Mouse (Mus musculus) kidney, postnatal 25 days (tissue): Measurements from ENCODE around the gene Gm10135.
"Not testable (repeated sequence)": the region's sequence is repeated elsewhere in the genome, so short reads cannot be mapped to it uniquely, and the experiment has no call there.

ENCODE experiments used
- DNase-seq, 2 experiments: peaks; one replicate each; pipeline ENCODE4 v3.0.0; 2021; ENCODE audit warnings: mixed read lengths in 2 of 2

The Gm10135 gene

GRCm38 (mm10) chr5:72957281-72957680 lies 17.2 kb downstream of the Gm10135 start:
- no peak for DNase-seq

- no peak for DNase-seq
Observed at GRCm38 (mm10) chr5:72953996-72954604, 20.4 kb downstream of the Gm10135 start.

GRCm38 (mm10) chr5:72950252-72950651 lies 24.2 kb downstream of the Gm10135 start:
- no peak for DNase-seq

- peak; percentile 18 to 66 for DNase-seq
Observed at GRCm38 (mm10) chr5:72948136-72948535, 26.4 kb downstream of the Gm10135 start.

GRCm38 (mm10) chr5:72940906-72941432 lies 33.5 kb downstream of the Gm10135 start:
- no peak for DNase-seq

- no peak for DNase-seq
Observed at GRCm38 (mm10) chr5:72939311-72939710, 35.2 kb downstream of the Gm10135 start.

GRCm38 (mm10) chr5:72938421-72938820 lies 36.1 kb downstream of the Gm10135 start:
- not testable (repeated sequence) for DNase-seq

- DNase-seq = no peak
Observed at GRCm38 (mm10) chr5:72933026-72933675, 41.4 kb downstream of the Gm10135 start.

- DNase-seq = no peak
Observed at GRCm38 (mm10) chr5:72927074-72927473, 47.4 kb downstream of the Gm10135 start.

GRCm38 (mm10) chr5:72922796-72923195 lies 51.7 kb downstream of the Gm10135 start:
- no peak for DNase-seq

- DNase-seq = no peak
Observed at GRCm38 (mm10) chr5:72921171-72921570, 53.3 kb downstream of the Gm10135 start.

- DNase-seq = no peak
Observed at GRCm38 (mm10) chr5:72920416-72920815, 54.1 kb downstream of the Gm10135 start.

- DNase-seq = no peak
Observed at GRCm38 (mm10) chr5:72916851-72917250, 57.7 kb downstream of the Gm10135 start.

GRCm38 (mm10) chr5:72916048-72916447 lies 58.5 kb downstream of the Gm10135 start:
- no peak for DNase-seq
